Mouse (Mus musculus) kidney, embryonic 14.5 days (tissue): Measurements from ENCODE around the gene Arhgap10. TPM values are rescaled to one million over a fixed set of nuclear protein-coding genes. Genes with fewer than 3 reads are reported as not detected.
"Not testable (repeated sequence)": the region's sequence is repeated elsewhere in the genome, so short reads cannot be mapped to it uniquely, and the experiment has no call there.

ENCODE experiments used
- ATAC-seq: fragments of 200-750 bp; cut with Nextera tagmentation; 2 replicates; pipeline ENCODE4 v1.8.0; 2017; ENCODE audit warnings: moderate number of reproducible peaks, mild to moderate bottlenecking, moderate TSS enrichment, moderate library complexity; ENCODE audit not compliant: low FRiP score, low TSS enrichment
- H3K27ac ChIP-seq: fragments of 300-500 bp; sonication (generic); 2 replicates; pipeline ENCODE4 v1.5.1; 2014; ENCODE audit warnings: low read depth, mild to moderate bottlenecking, low read length, moderate library complexity, mixed read lengths
- H3K27me3 ChIP-seq: fragments of 300-500 bp; sonication (generic); 2 replicates; pipeline ENCODE4 v1.6.1; 2014; ENCODE audit warnings: mild to moderate bottlenecking, low read length; ENCODE audit not compliant: control insufficient read depth, insufficient read depth
- H3K36me3 ChIP-seq: fragments of 300-500 bp; sonication (generic); 2 replicates; pipeline ENCODE4 v1.6.1; 2014; ENCODE audit warnings: low read length, mixed read lengths; ENCODE audit not compliant: control insufficient read depth, insufficient read depth
- H3K4me1 ChIP-seq: fragments of 300-500 bp; sonication (generic); 2 replicates; pipeline ENCODE4 v1.6.1; 2014; ENCODE audit warnings: low read length, mixed read lengths; ENCODE audit not compliant: control insufficient read depth, insufficient read depth
- H3K4me2 ChIP-seq: fragments of 300-500 bp; sonication (generic); replicated peaks from 2 replicates; pipeline ENCODE4 v1.6.1; 2014; ENCODE audit warnings: low read depth, mild to moderate bottlenecking, low read length
- H3K4me3 ChIP-seq: fragments of 300-500 bp; sonication (generic); 2 replicates; pipeline ENCODE4 v1.5.1; 2014; ENCODE audit warnings: mild to moderate bottlenecking, low read length
- H3K9ac ChIP-seq: fragments of 300-500 bp; sonication (generic); 2 replicates; pipeline ENCODE4 v1.6.1; 2014; ENCODE audit warnings: low read depth, mild to moderate bottlenecking, low read length, moderate library complexity
- H3K9me3 ChIP-seq: fragments of 300-500 bp; sonication (generic); 2 replicates; pipeline ENCODE4 v1.6.1; 2016; ENCODE audit warnings: low read length; ENCODE audit not compliant: control insufficient read depth
- WGBS: fragments of 180-500 bp; shearing (Covaris S2); extraction: QIAGEN DNeasy Blood & Tissue Kit; methylation state at CpG from one replicate; pipeline ENCODE4 v1.1.7; 2014; 5-methylcytosine and 5-hydroxymethylcytosine counted together
- polyA plus RNA-seq: library from polyadenylated mRNA; unstranded; fragments of >200 nt; fragmentation: Nextera tagmentation; extraction: Ambion mirVana; gene quantifications from 2 replicates; pipeline ENCODE4 v1.2.1, GENCODE M21; 2014

The Arhgap10 gene
- polyA plus RNA-seq, 1 experiment from 2014 or later = 29.4 TPM

DNA sequence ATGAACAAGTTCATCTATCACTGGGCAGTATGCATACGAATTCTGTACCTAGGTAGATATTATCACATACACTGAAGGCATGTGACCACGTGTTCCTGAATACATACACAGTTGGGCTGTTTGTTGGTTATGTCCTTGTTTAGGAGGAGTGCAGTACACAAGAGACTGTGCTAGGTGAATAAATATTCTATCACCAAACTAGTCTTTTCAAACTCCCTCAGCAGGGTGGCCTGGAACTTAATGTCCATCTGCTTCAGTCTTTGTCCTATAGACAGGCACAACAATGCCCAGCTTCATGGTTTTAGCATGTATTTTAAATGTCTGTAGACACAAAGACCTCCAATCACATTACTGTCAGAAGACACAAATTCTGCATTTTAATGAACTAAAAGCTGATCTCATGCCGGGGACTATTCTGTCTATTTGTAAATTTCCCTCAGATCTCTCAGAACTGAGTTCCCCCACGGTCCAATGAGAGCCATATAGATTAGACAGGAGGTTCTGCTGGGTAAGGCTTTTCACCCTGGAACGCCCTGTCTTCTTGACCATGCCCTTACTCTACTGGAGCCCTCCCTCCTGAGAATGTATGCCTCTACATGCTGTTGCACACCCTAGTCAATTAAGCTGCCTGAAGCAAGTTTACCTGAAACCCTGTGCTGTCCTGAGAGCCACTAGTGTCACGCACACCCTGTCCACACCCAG, 177.6 kb downstream of the Arhgap10 start:
- 89% methylated on average over 6 of the region's 6 CpGs for WGBS
- Histone ChIP-seq H3K27ac (no peak overlapping the region), H3K4me3 (no peak overlapping the region), H3K9ac (no peak overlapping the region), H3K27me3 (no peaks in the 10 kb centered on the region), H3K4me1 (0 out of 2 replicates have a peak, but pooled peaks cover 11% of the 10 kb centered on the region), H3K4me2 (no peak overlapping the region), H3K36me3 (peaks cover 3% of the 10 kb centered on the region; the same call in 1 of the 2 replicates), H3K9me3 (no peaks in the 10 kb centered on the region)
- ATAC-seq = no peak

DNA sequence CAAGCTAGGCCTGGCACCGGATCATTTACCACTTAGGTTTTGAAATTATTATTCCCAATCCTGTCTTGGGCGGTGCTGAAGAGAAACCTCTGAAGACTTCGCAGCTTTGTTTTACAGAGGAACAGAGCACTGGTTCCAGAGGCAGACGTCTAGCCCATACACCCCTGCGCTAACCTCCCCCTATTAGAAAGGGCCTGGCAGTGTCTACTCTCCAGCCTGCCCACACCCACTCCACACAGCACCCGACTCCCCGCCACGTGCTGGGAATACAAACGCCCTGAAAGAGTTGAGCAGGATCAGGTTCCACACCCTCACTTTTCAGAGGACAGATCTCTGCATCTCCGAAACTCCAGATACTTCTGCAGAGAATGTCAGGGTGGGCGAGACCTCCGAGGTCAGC, 180.5 kb downstream of the Arhgap10 start:
- H3K9ac ChIP-seq = no peak overlapping the region
- no peak overlapping the region for H3K4me3 ChIP-seq
- no peaks in the 10 kb centered on the region for H3K36me3 ChIP-seq
- H3K4me1 ChIP-seq = 0 out of 2 replicates have a peak, but pooled peaks cover 11% of the 10 kb centered on the region
- no peaks in the 10 kb centered on the region for H3K9me3 ChIP-seq
- WGBS = 54% methylated on average over 12 of the region's 12 CpGs
- ATAC-seq = peak; percentile 67
- no peak overlapping the region for H3K27ac ChIP-seq
- H3K27me3 ChIP-seq = no peaks in the 10 kb centered on the region
- no peak overlapping the region for H3K4me2 ChIP-seq

DNA sequence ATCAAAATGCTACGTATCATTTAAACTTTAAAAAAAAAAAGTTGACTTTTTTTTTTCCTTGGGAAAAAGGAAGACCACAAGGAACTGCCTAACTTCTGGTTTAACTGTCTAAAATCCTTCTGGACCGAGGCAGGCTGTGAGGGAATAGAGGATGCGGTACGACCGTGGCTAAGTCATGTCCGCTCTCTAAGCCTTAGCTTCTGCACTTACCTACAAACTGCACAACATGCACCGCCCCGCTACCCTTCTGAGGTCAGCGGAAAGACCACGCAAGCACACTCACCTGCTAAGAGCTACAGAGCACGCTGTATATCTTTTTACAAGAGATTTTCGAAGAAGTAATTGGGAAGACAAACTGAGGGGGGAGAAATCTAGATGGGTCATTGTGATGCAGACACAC, 186.6 kb downstream of the Arhgap10 start:
- no peaks in the 10 kb centered on the region for H3K27me3 ChIP-seq
- peaks cover 29% of the 10 kb centered on the region; the same call in 1 of the 2 replicates for H3K4me1 ChIP-seq
- no peak overlapping the region for H3K4me2 ChIP-seq
- no peak overlapping the region for H3K27ac ChIP-seq
- H3K36me3 ChIP-seq = no peaks in the 10 kb centered on the region
- ATAC-seq = peak; percentile 41; the same call in 1 of the 2 replicates
- no peak overlapping the region for H3K9ac ChIP-seq
- WGBS = 73% methylated on average over 12 of the region's 12 CpGs
- no peaks in the 10 kb centered on the region for H3K9me3 ChIP-seq
- no peak overlapping the region for H3K4me3 ChIP-seq

GRCm38 (mm10) chr8:77330304-77330703, 187.4 kb downstream of the Arhgap10 start:
- Histone ChIP-seq H3K27ac (no peak overlapping the region), H3K9ac (no peak overlapping the region), H3K27me3 (no peaks in the 10 kb centered on the region), H3K9me3 (no peaks in the 10 kb centered on the region), H3K4me1 (peaks cover 29% of the 10 kb centered on the region; the same call in 1 of the 2 replicates), H3K4me3 (no peak overlapping the region), H3K4me2 (no peak overlapping the region), H3K36me3 (no peaks in the 10 kb centered on the region)
- WGBS = 52% methylated on average over 9 of the region's 9 CpGs
- 0 out of 2 replicates have a peak, but pooled peaks have one; percentile 24 for ATAC-seq

GRCm38 (mm10) chr8:77329783-77330182, 188.0 kb downstream of the Arhgap10 start:
- no peaks in the 10 kb centered on the region for H3K9me3 ChIP-seq
- H3K9ac ChIP-seq = no peak overlapping the region
- peaks cover 29% of the 10 kb centered on the region; the same call in 1 of the 2 replicates for H3K4me1 ChIP-seq
- no peaks in the 10 kb centered on the region for H3K27me3 ChIP-seq
- H3K27ac ChIP-seq = no peak overlapping the region
- ATAC-seq = peak; percentile 24; the same call in 1 of the 2 replicates
- WGBS = 40% methylated on average over 4 of the region's 4 CpGs
- H3K4me2 ChIP-seq = no peak overlapping the region
- H3K36me3 ChIP-seq = no peaks in the 10 kb centered on the region
- H3K4me3 ChIP-seq = no peak overlapping the region

GRCm38 (mm10) chr8:77328473-77328872, 189.3 kb downstream of the Arhgap10 start:
- H3K4me2 ChIP-seq = no peak overlapping the region
- no peak overlapping the region for H3K4me3 ChIP-seq
- no peaks in the 10 kb centered on the region for H3K36me3 ChIP-seq
- no peak overlapping the region for H3K27ac ChIP-seq
- H3K27me3 ChIP-seq = no peaks in the 10 kb centered on the region
- H3K9me3 ChIP-seq = no peaks in the 10 kb centered on the region
- ATAC-seq = no peak
- 81% methylated on average over 8 of the region's 8 CpGs for WGBS
- H3K4me1 ChIP-seq = peaks cover 29% of the 10 kb centered on the region; the same call in 1 of the 2 replicates
- no peak overlapping the region for H3K9ac ChIP-seq

- 92% methylated on average over 4 of the region's 4 CpGs for WGBS
- no peak for ATAC-seq
- H3K9ac ChIP-seq = no peak overlapping the region
These were observed 190.4 kb downstream of the Arhgap10 start for GRCm38 (mm10) chr8:77327326-77327725.

GRCm38 (mm10) chr8:77322727-77323126, 195.0 kb downstream of the Arhgap10 start:
- not testable (repeated sequence) for ATAC-seq
- 90% methylated on average over 6 of the region's 7 CpGs for WGBS

More at GRCm38 (mm10) chr8:77327326-77327725, 190.4 kb downstream of the Arhgap10 start:
- no peaks in the 10 kb centered on the region for H3K9me3 ChIP-seq
- H3K4me2 ChIP-seq = no peak overlapping the region
- H3K4me3 ChIP-seq = no peak overlapping the region
- no peak overlapping the region for H3K27ac ChIP-seq
- H3K4me1 ChIP-seq = peaks cover 29% of the 10 kb centered on the region; the same call in 1 of the 2 replicates
- H3K27me3 ChIP-seq = no peaks in the 10 kb centered on the region
- H3K36me3 ChIP-seq = no peaks in the 10 kb centered on the region

DNA sequence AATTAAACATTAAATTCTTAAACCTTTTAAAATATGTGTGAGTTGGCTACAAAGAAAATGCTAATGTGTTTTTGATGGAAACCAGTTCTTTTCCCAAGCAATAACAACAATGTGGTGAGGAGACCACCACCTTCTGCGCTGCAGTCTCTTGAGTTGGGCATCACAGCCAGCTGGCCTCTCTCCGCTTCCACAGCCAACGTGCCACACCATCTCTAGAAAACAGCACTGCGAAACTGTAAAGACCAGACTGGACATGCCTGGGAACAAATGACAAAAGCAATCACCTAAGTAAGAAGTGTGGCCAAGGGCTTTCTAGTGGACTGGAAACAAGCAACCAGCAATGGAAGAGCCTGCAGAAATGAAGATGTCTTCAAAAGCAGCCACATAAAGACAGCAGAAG, 195.9 kb downstream of the Arhgap10 start:
- 93% methylated on average over 4 of the region's 4 CpGs for WGBS
- no peak for ATAC-seq

More at GRCm38 (mm10) chr8:77322727-77323126, 195.0 kb downstream of the Arhgap10 start:
- H3K9ac ChIP-seq, H3K27ac ChIP-seq, H3K9me3 ChIP-seq, H3K27me3 ChIP-seq, H3K4me1 ChIP-seq, H3K4me2 ChIP-seq, H3K36me3 ChIP-seq, H3K4me3 ChIP-seq: not testable (repeated sequence)

More for the DNA sequence above, 195.9 kb downstream of the Arhgap10 start:
- Histone ChIP-seq H3K36me3 (no peaks in the 10 kb centered on the region), H3K9me3 (no peaks in the 10 kb centered on the region), H3K27ac (no peak overlapping the region), H3K4me1 (no peaks in the 10 kb centered on the region), H3K9ac (no peak overlapping the region), H3K27me3 (no peaks in the 10 kb centered on the region), H3K4me3 (no peak overlapping the region), H3K4me2 (no peak overlapping the region)
